Mouse (Mus musculus): Measurements from ENCODE around the gene Fanca. TPM values are rescaled to one million over a fixed set of nuclear protein-coding genes. Genes with fewer than 3 reads are reported as not detected.

The Fanca gene
- total and polyA plus RNA-seq, 3 experiments: 21.9 to 57.8 (median 39.2) TPM

- Histone ChIP-seq H3K4me2 (ENCODE audit: insufficient read depth, low read depth, poor library complexity, severe bottlenecking) (peak within 1 kb of the TSS; percentile 86), H3K27ac (ENCODE audit: insufficient read depth, low read depth) (peak within 1 kb of the TSS; percentile 18; the same call in 1 of the 2 replicates), H3K4me1 (ENCODE audit: control insufficient read depth in 1 of 2, insufficient read depth in 2 of 2) (peaks cover 0 to 20% of the 10 kb centered on the region in 2 experiments; a peak in 2 of 4 replicates), H3K79me2 (replicated peaks; ENCODE audit: control insufficient read depth, extremely low read depth, insufficient read depth, poor library complexity, severe bottlenecking) (no peaks in the 10 kb centered on the region), H3K9me3 (replicated peaks; ENCODE audit: low read length) (no peaks in the 10 kb centered on the region), H3K4me3 (replicated peaks in 1 of 3; ENCODE audit: low read depth in 2 of 3, low read length in 2 of 3, poor library complexity in 1 of 3) (peak within 1 kb of the TSS; percentile 77 to 100 (median 99)), H3K27me3 (replicated peaks) (no peaks in the 10 kb centered on the region), H3K36me3 (replicated peaks in 1 of 2; ENCODE audit: control insufficient read depth in 1 of 2, insufficient read depth in 1 of 2, low read length in 1 of 2) (peaks cover 19 to 38% of the 10 kb centered on the region in 2 experiments), H3K9ac (ENCODE audit: insufficient read depth, low read depth) (peak within 1 kb of the TSS; percentile 96)
- in situ Hi-C loops (cut with MboI; ENCODE audit: low pct_ligation_motif_present, low pct_unique_long_range_greater_than_20kb, low sequenced_read_pairs) (no loop called here), dilution Hi-C loops (cut with MboI; ENCODE audit: extremely low pct_ligation_motif_present, extremely low pct_unique_long_range_greater_than_20kb, low sequenced_read_pairs) (no loop called here)
- DNase-seq (ENCODE audit: extremely low read depth): peak; percentile 90
- TF ChIP-seq ZNF384 (IDR thresholded peaks at IDR 0.05; ENCODE audit: low read depth, low read length) (no peak), EP300 (IDR thresholded peaks at IDR 0.05; ENCODE audit: low read length) (no peak), CTCF (conservative IDR thresholded peaks at IDR 0.05 in 1 of 2, IDR thresholded peaks at IDR 0.05 in 1 of 2; ENCODE audit: low read depth in 2 of 2, low read length in 2 of 2) (no peak), ZMIZ1 (IDR thresholded peaks at IDR 0.05; ENCODE audit: low read depth, low read length) (peak; percentile 60; the same call in 1 of the 2 replicates), NELFE (IDR thresholded peaks at IDR 0.05; ENCODE audit: low read depth, low read length) (peak; percentile 98), KAT2A (IDR thresholded peaks at IDR 0.05; ENCODE audit: insufficient replicate concordance, low read length) (peak; percentile 75; the same call in 1 of the 2 replicates), USF1 (IDR thresholded peaks at IDR 0.05; ENCODE audit: low read depth, low read length) (no peak), BHLHE40 (IDR thresholded peaks at IDR 0.05; ENCODE audit: low read depth, low read length) (no peak), MAX (IDR thresholded peaks at IDR 0.05; ENCODE audit: low read length) (peak; percentile 66), MAFK (IDR thresholded peaks at IDR 0.05; ENCODE audit: insufficient replicate concordance, low read length) (no peak), JUND (conservative IDR thresholded peaks at IDR 0.05; ENCODE audit: low read depth, low read length) (no peak), ZKSCAN1 (IDR thresholded peaks at IDR 0.05; ENCODE audit: borderline replicate concordance, low read depth, low read length) (no peak), ZC3H11A (IDR thresholded peaks at IDR 0.05; ENCODE audit: low read depth, low read length) (no peak), TCF12 (IDR thresholded peaks at IDR 0.05; ENCODE audit: low read depth, low read length) (peak; percentile 94), GABPA (IDR thresholded peaks at IDR 0.05; ENCODE audit: insufficient replicate concordance, low read depth, low read length) (no peak; the same call in 1 of the 2 replicates), POLR2AphosphoS2 (IDR thresholded peaks at IDR 0.05; ENCODE audit: low read depth, low read length) (peak; percentile 93), IRF4 (IDR thresholded peaks at IDR 0.05; ENCODE audit: low read depth, low read length) (peak; percentile 51; the same call in 1 of the 2 replicates), CHD1 (IDR thresholded peaks at IDR 0.05; ENCODE audit: low read depth, low read length) (no peak), POLR2A (IDR thresholded peaks at IDR 0.05; ENCODE audit: low read depth, low read length) (peak; percentile 98), RAD21 (IDR thresholded peaks at IDR 0.05; ENCODE audit: low read depth, low read length) (no peak), MXI1 (IDR thresholded peaks at IDR 0.05; ENCODE audit: low read depth, low read length) (peak; percentile 83), MAZ (IDR thresholded peaks at IDR 0.05; ENCODE audit: low read depth, low read length) (0 out of 2 replicates have a peak, but pooled peaks have one; percentile 26), E2F4 (IDR thresholded peaks at IDR 0.05; ENCODE audit: insufficient replicate concordance, low read depth, low read length) (no peak), JUN (IDR thresholded peaks at IDR 0.05; ENCODE audit: insufficient read depth, low read depth, low read length) (no peak), SIN3A (IDR thresholded peaks at IDR 0.05; ENCODE audit: low read length) (peak; percentile 96), HCFC1 (IDR thresholded peaks at IDR 0.05; ENCODE audit: low read depth, low read length) (peak; percentile 90), PAX5 (IDR thresholded peaks at IDR 0.05; ENCODE audit: low read length) (no peak), NRF1 (IDR thresholded peaks at IDR 0.05; ENCODE audit: low read depth, low read length) (peak; percentile 96), USF2 (conservative IDR thresholded peaks at IDR 0.05; ENCODE audit: low read depth, low read length) (no peak), UBTF (IDR thresholded peaks at IDR 0.05; ENCODE audit: low read depth, low read length) (0 out of 2 replicates have a peak, but pooled peaks have one; percentile 59), TBP (conservative IDR thresholded peaks at IDR 0.05; ENCODE audit: low read depth, low read length) (peak; percentile 89), SMC3 (IDR thresholded peaks at IDR 0.05; ENCODE audit: low read depth, low read length) (no peak), MEF2A (IDR thresholded peaks at IDR 0.05; ENCODE audit: borderline replicate concordance, low read depth, low read length) (peak; percentile 31; the same call in 1 of the 2 replicates), ELF1 (IDR thresholded peaks at IDR 0.05; ENCODE audit: low read depth, low read length) (peak; percentile 90), ETS1 (conservative IDR thresholded peaks at IDR 0.05; ENCODE audit: low read depth, low read length) (no peak), CHD2 (IDR thresholded peaks at IDR 0.05; ENCODE audit: low read length) (no peak), MYC (IDR thresholded peaks at IDR 0.05; ENCODE audit: low read depth, low read length) (peak; percentile 56; the same call in 1 of the 2 replicates)
Observed at GRCm38 (mm10) chr8:123224278-123225266, 93.8 kb downstream of the Fanca start, which contains the start of gene Cdk10. Gene Cdk10, plus strand, starts transcription at chr8:123224842.
